Mouse (Mus musculus): ENCODE results near the gene AI481877. TPM values are rescaled to one million over a fixed set of nuclear protein-coding genes. Genes with fewer than 3 reads are reported as not detected.
"Not testable (repeated sequence)": the region's sequence is repeated elsewhere in the genome, so short reads cannot be mapped to it uniquely, and the experiment has no call there.

AI481877 gene
- total RNA-seq (2021) = not detected
- long read RNA-seq, partial matches to known transcripts = 0 of 1 reads
- long read RNA-seq, other reads (novel, unspliced or antisense) = 1 of 1 reads

GRCm38 (mm10) chr4:59138507-59139033 is at the start of gene AI481877:
TSS of gene AI481877 (minus strand) at chr4:59138983.
- DNase-seq (ENCODE audit: low spot score in 2 of 2) = not testable (repeated sequence)

DNA sequence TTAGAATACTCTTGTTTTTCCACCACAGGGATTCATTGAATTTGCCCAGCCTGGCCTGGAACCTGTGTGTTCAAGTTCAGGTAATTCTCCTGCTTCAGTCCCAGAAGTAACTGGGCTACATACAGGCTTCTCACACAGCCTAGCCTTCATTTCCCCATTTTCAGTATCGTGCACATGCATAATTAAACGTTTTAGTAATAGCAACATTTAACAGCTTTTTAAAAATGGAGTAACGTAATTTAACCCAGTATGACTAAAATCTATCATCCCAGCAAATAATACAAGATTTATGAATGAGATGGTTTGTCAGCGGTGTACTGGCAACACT is 49.7 kb upstream of the AI481877 start:
- no peak for DNase-seq (ENCODE audit: low spot score in 2 of 2)

DNA sequence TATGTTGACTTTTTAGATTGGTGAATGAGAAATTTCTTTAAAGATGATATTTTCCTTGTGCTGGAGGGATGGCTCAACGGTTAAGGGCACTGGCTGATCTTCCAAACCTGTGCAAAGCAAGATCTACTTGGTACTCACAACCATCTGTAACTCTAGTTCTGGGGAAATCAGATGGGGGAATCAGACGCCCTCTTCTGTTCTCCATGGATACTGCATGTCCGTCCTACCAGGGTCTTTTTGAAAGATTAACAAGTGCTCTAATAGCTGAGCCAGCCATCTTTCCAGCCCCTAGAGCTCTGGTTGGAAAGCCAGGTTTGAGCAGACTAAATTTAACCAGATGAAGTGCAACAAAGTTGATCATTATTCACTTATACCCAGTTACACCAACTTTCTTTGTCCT is 48.5 kb upstream of the AI481877 start:
- peak; percentile 52 to 56 for DNase-seq (ENCODE audit: low spot score in 2 of 2)

DNA sequence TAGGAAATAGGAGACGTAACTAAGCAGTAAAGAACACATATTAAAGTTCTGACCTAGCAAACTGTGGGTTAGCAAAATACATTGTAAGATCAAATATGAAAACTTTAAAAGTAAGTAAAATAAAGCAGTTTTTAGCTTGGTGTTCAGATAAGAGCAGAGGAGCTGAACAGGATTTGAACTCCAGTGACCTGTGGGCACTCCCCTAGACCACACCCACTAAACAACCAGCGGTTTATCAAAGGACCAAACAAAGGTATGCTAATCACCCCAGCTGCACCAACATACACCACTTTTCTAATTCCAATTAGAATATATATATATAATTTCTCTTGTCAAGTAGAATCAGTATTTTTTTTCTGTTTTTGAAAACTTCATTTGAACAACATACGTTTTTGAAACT is 46.9 kb upstream of the AI481877 start:
- DNase-seq (ENCODE audit: low spot score in 2 of 2) = no peak

GRCm38 (mm10) chr4:59181320-59182271 is 42.8 kb upstream of the AI481877 start:
- no peak for DNase-seq (ENCODE audit: low spot score in 2 of 2)

- no peak for DNase-seq (ENCODE audit: low spot score in 2 of 2)
Measured at GRCm38 (mm10) chr4:59177566-59177965, 38.8 kb upstream of the AI481877 start.

GRCm38 (mm10) chr4:59175929-59176328 is 37.1 kb upstream of the AI481877 start:
- no peak for DNase-seq (ENCODE audit: low spot score in 2 of 2)

DNA sequence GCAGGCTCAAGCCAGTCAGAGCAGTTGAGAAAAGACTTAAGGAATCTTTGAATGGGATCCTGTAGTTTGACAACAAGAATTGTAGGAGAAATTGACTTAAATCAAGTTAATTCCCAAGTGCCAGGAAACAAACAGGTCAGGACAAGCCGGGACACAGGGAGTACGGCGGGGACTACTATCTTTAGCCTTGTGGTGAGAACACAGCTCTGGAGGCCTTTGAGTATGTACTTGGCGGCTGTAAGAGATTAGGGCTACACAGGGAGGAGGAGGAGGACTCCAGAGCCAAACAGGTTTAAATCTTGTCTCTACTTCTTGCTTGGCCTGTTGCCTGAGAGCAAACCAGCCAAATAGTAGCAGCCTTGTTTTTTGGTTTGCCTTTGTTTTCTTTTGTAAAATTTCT is 36.2 kb upstream of the AI481877 start:
- DNase-seq (ENCODE audit: low spot score in 2 of 2) = no peak

DNA sequence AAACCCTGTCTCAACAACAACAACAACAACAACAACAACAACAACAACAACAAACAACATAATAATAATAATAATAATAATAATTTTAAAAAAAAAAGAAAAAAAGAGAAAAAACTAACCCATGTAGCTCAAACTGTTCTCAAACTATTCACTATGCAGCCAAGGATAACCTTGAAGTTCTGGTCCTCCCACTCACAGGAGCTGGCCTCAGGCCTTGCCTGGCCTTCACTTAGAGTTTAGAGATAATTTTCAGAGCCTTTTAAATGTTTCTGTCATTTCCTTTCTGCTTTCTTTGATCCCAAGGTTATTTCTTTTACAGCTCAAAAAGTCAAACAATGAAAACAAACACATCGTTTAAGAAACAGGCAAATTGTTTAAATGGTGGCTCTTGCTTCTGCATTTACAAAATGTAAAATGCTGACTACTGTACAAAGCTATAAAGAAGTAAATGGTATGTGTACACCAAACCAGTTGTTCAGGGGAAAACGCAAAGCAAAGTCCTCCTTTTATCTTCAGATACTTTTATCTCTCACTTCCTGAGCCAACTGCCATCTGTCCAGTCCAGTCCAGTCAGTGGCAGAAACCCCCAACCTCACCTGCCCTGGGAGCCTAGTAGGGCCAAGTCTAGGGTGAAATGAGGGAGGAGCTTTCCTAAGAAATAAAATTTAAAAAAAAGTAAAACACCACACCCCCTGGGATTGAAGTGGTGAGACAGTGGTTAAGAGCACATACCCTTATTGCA is 34.6 kb upstream of the AI481877 start:
- DNase-seq (ENCODE audit: low spot score in 2 of 2) = no peak

GRCm38 (mm10) chr4:59172616-59173015 is 33.8 kb upstream of the AI481877 start:
- no peak for DNase-seq (ENCODE audit: low spot score in 2 of 2)

DNA sequence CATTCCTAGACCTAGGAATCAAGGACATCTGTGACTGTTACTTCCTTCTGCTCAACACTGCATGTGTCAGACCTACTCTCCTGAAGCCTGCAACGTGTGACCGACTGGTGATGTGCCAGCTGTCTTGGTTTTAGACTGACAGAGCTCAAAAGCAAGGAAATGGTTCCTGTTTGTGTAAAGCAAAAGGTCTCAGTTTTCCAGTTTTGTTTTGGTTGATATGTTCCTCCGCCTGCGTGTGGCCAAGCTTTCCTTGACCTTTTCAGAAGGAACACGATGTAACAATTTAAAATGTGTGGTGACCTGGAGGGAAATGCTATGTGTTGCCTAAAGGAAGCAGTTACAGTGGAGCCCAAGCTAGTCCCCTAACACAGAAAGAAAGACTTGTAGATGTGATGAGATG is 31.2 kb upstream of the AI481877 start:
- no peak for DNase-seq (ENCODE audit: low spot score in 2 of 2)

DNA sequence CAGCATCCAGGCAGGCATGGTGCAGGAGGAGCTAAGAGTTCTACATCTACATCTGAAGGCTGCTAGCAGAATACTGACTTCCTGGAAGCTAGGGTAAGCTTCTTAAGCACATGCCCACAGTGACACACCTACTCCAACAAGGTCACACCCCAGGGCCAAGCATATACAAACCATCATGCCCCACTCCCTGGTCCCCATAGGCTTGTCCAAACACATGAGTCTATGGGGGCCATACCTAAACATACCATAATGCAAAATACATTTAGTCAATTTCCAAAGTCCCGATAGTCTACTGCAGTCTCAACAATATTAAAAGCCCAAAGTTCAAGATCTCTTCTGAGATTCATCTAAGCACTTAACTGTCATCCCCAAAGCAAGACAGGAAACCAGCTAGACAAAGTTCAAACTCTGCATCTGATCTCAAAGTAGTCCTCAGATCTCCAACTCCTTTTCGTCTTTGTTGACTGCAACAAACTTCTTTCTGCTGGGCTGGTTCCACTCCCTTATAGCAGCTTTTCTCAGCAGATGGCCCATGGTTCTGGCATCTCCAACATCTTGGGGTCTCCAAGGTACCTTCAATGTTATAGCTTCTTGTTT is 28.6 kb upstream of the AI481877 start:
- no peak for DNase-seq (ENCODE audit: low spot score in 2 of 2)

- DNase-seq (ENCODE audit: low spot score in 2 of 2) = no peak
Measured at GRCm38 (mm10) chr4:59164034-59164433, 25.3 kb upstream of the AI481877 start.

GRCm38 (mm10) chr4:59160959-59161670 is 22.3 kb upstream of the AI481877 start:
- DNase-seq (ENCODE audit: low spot score in 2 of 2) = no peak

DNA sequence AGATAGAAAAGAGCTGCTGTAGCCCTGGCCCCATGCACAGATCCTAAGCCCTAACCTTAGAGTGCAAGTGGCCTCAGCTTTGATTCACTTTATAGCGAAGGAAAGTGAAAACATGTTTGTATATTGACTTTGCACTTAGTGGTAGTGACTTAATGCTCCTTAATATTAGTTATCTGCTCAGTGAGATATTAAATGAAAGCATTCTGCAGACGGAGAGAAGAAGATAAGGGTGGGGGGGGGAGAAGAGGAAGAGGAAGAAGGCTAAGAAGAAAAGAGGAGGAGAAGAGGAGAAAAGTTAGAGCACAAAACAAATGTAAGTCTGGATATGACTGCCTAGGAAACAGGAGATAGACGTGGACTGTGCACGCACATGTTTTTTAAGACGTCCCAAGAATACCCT is 21.5 kb upstream of the AI481877 start:
- DNase-seq (ENCODE audit: low spot score in 2 of 2) = no peak

DNA sequence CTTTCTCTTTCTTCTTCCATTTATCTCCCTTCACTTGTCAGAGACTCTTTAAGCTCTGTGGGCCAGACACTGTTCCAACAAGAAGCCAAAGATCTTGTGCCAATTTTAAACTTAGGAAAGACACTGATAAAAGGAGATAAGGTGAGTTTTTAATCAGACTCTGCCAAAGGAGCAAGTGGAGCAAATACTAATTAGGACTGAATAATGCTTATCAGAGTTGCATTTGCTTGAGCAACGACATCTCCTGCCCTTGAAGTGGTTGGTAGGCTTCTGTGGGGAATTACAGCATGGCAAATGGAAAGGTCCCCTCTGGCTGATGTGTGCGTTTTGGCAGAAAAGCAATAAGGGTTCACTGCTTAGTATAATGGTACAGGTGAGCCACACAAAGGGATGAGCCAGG is 18.9 kb upstream of the AI481877 start:
- DNase-seq (ENCODE audit: low spot score in 2 of 2) = no peak

DNA sequence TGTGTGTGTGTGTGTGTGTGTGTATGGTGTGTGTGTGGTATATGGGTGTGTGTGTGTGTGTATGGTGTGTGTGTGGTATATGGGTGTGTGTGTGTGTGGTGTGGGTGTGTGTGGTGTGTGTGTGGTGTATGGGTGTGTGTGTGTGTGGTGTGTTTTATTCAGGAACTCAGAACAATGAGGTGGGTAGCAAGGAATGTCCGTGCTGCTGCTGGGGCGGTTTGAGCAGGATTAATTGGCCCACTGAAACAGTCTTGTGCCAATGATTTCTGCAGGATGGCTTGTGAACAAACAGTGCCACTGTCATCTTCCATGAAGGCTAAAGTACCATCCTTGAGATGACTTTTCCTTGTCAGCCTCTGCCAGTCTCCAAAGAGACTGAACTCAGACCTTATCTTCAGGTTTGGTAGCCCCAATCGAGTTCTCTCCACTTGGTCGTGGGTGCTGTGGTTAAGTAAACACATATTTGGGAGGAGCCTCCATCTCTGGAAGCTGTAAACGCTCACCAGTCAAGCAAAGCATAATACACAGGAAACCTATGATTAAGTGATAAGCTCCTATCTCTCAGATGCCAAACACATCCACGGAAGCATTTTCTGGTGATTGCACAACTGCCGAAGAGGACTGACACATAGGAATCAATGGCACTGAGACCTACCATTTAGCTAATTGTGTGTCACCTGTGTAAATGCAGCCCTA is 18.3 kb upstream of the AI481877 start:
- no peak for DNase-seq (ENCODE audit: low spot score in 2 of 2)

- no peak for DNase-seq (ENCODE audit: low spot score in 2 of 2)
Measured at GRCm38 (mm10) chr4:59151953-59152352, 13.2 kb upstream of the AI481877 start.

GRCm38 (mm10) chr4:59150907-59151306 is 12.1 kb upstream of the AI481877 start:
- DNase-seq (ENCODE audit: low spot score in 2 of 2) = no peak

DNA sequence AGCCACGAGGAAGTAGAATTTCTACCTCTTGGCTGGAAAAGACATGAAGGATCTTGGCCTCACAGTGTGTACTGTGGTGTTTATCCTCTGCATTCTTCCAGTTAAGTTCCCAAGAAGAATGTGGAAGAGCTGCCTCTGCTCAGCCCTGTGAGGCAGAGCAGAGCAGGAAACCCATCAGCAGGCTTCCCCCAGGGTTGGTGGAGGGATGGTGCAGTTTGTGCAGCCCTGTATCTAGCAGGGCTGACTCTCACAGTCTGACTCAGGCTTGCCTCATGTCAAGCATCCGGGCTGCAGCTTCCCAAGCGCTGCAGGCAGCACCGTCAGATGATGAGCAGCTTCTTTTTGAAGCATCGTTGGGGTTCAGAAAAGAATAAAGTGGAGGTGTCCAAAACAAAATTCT is 10.3 kb upstream of the AI481877 start:
- no peak for DNase-seq (ENCODE audit: low spot score in 2 of 2)

Measured in layer of hippocampus, postnatal 10 days (tissue).